Mouse (Mus musculus) lung, postnatal 0 days (tissue): Measurements from ENCODE around the gene Polm.

Source experiments
- CTCF ChIP-seq: IDR thresholded peaks from 2 replicates; pipeline ENCODE4 v1.5.1; 2016; ENCODE audit warnings: antibody characterized with exemption, mild to moderate bottlenecking
- EP300 ChIP-seq: IDR thresholded peaks from 2 replicates; pipeline ENCODE4 v1.6.1; 2016; ENCODE audit warnings: antibody characterized with exemption, mild to moderate bottlenecking, control low read depth

DNA sequence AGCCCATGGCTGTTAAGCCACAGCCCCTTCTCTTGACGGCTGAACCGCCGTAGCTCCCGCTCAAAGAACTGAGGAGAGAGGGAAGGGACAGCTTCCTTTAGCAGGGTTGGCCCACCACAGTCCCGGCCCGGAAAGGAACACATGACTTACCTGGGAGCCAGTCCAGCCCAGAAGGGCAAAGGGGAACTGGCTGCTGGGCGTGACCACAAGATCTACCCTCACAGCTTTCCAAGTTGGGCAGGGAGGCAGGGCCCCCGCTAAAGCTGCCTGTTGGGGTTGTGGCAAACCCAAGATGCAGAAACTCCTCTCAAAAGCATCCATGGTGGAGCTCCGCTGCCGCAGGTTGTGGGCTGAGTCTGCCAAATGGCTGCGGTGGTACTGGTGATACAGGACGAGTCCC lies 8.5 kb downstream of the Polm start:
- TF ChIP-seq CTCF (no peak), EP300 (no peak)
